Mouse (Mus musculus) induced T-regulatory cell, adult 2 months (primary cell): ENCODE results near the gene Dcp1b.
"Not testable (repeated sequence)": the region's sequence is repeated elsewhere in the genome, so short reads cannot be mapped to it uniquely, and the experiment has no call there.

Experiments
- DNase-seq: peaks from one replicate; pipeline ENCODE4 v3.0.0-alpha.2; 2012; ENCODE audit warnings: low read depth

Gene Dcp1b

DNA sequence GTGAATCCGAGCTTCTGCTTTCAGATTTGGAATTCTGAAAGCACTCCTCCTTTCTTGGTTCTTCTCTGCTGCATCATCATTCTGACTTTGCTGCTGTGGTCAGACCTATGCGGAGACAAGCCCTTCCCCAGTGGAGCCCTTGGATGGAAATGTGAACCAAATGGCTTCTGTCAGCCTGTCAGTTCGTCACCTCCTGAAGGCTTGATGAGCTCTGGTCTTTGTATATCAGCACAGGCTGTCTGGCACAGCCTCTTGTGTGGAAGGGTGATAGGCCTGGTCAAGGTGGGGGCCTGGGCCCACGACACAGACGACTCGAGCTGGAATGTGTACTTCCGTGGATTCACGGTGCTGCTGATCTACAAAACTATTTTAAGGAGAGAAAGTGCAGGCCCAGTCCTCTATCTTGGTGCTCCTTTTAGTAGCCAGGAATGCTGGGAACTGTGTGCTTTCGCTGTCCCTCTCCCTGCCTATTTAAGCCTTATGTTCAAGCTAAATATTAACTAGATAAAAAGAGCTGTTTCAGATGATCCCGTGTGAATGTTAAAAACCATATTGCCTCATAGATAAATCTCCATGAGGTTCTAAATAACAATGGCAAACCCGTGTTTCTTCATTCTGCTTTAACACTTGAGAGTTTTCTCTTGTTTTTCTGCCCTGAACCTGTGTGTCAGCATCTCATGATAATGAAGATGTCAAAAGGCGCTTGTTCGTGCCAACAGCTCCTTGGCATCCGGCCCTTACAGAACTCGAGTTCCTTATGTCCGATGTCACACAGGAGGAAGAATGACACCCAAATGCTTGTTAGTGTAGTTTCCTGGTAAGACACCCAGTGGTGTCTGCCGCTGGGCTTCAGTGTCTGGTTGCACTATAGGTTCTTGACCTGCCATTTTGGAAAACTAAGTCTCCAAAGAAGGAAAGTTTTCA is 21.6 kb downstream of the Dcp1b start, which contains the start of gene Cacna1c:
TSS of gene Cacna1c (minus strand) at position 37 of the 924 bp plus-strand sequence.
- no peak for DNase-seq

DNA sequence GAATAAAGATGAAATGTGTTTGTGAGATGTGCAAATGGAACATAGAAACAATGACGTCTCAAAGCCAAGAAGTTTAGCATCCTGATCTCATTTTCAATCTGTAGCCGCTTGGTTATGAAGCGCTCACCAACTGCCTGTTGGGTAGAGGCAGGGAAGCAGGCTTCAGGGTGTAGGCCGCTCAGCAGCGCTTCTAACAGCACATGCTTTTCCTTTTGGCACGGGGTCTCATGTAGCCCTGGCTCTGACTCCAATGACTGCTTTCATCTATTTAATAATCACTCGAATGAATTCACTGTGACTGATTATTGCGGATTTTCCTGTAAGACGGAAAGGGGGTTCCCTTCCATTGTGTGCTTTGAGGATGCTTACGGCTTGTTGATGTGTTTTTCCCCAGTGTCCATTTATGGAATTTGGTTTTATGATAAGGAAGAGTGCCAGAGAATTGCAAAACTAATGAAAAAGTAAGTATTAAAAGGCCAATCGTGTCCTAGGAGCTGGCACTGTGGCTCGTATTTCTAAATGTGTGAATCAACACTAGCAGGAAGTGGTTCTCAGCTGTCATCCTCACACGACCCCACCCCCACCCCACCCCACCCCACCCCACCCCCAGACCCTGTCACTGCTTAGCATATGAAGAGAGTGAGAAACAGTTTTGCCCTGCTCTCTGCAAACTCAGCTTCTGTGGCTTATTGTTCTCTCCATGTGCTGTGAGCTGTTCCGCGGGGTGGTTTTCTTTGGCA is 23.7 kb downstream of the Dcp1b start:
- DNase-seq: peak; percentile 47

DNA sequence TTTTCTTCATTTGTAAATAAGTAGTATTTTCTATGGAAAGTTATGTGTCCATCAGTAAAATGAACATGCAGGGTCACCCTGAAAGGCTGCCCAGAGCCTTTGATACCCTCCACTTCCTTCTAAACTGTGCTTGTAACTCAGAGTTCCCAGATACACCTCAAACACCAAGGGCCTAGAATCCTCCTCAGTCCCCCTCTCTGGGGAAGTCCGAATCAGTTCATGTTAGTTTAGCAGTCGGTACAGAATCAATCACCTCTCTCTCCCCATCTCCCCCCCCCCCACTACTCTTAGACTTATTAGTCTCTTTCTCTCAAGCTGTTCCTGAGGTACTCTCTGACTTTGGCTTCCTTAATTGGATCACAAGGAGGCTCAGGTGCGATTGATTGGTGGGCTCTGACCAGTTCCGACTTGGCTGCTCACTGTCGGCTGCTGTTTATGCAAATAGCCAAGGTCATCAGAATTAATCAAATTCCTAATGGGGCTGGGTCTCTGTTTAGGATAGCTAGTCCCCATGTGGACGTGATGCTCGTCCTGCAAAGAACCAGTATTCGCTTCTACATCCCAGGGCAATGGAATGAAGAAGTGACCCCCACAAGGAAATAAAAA is 24.3 kb downstream of the Dcp1b start:
- no peak for DNase-seq

DNA sequence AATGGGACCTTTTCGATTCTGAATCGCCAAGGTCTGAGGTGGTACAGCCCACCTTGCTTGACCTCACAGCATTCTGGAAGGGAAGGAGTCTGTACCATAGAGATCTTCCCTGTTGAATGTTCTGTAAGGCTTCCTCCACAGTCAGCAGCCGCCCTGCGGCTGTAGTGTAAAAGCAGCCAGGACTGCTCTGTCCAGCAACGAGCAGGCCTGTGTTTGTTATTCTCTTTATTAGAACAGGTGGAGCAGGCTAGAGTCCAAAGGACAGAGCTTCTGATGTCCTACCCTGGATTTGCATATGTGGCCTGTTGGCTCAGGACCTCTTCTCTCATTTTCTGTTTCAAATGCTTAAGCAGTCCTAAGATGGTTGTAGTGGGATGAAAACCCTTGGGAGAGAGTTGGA is 25.3 kb downstream of the Dcp1b start:
- DNase-seq: no peak

DNA sequence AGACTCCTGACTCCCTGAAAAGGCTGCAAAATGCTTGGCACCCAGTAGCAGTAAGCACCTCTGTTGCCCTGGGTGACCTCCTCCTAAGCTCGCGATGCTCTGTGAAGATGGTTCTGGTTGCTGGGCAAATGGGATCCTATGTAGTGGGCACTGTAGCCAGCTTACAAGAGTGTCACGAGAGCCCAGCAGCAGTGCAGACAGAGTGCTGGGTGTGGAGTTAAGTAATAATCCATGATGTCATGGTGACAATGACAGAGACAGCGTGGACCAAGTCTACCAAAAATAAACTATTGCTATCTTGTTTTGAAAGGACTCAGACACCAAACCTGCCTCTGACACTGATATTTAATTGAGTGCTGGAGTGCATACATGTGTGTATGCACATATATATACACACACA is 26.5 kb downstream of the Dcp1b start:
- DNase-seq: no peak

DNA sequence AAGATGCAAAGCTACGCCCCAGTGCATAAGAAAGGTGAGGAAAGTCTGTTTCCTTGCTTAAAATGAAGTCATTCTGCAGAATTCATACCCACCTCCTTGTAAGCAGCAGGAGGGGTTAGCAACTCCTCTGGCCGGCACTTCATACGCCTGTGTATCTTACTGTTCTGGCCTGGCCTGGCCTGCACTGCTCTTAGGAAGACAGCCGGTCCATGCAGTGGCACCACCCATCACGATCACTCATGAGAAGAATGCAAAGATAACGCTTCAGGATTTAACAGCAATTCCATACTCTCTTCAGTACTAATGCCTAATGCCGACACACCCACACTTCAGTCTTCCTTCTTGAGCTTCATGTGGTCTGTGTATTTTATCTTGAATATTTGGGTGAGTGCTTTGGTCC is 29.2 kb downstream of the Dcp1b start:
- no peak for DNase-seq

DNA sequence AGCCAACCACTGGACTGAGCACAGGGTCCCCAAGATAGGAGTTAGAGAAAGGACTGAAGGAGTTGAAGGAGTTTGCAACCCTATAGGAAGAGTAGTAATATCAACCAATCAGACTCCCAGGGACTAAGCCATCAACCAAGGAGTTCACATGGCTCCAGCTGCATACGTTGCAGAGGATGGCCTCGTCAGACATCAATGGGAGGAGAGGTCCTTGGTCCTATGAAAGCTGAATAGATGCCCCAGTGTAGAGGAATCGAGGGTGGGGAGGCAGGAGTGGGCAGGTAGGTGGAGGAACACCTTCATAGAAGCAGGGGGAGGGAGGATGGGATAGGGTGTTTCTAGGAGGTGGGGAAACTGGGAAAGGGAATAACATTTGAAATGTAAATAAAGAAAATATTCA is 29.9 kb downstream of the Dcp1b start:
- no peak for DNase-seq

DNA sequence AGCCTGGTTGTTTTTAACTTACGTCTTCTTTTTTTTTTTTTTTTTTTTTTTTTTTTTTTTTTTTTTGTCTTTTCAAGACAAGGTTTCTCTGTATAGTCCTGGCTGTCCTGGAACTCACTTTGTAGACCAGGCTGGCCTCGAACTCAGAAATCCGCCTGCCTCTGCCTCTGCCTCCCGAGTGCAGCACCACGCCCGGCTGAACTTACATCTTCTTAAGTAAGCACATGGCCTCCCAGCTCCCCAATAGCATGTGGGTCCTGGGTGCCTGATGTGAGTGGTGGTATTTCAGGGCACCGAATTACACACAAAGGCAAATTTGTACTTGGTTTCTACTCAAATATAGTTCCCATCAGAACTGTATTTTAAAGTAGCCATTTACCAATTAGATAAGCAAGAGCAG is 31.0 kb downstream of the Dcp1b start:
- DNase-seq: not testable (repeated sequence)

DNA sequence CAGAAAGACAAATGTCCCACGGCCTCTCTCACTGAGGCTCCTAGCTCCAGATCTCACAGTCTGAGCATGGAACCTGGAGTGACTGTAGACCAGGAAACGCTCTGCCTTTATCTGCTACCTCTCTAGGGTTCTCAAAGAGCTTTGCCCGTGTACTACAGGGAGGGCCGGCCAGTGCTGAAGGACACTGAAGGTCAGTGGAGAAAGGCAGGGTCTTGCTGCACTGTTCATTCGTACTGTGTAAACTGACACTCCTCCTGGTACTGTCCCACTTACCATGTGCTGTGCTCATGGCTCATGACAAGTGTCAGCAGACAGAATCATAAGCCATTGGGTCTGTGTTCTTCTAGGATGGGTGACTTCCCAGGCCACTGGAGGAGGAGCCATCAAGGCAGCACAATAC is 38.3 kb downstream of the Dcp1b start:
- no peak for DNase-seq

DNA sequence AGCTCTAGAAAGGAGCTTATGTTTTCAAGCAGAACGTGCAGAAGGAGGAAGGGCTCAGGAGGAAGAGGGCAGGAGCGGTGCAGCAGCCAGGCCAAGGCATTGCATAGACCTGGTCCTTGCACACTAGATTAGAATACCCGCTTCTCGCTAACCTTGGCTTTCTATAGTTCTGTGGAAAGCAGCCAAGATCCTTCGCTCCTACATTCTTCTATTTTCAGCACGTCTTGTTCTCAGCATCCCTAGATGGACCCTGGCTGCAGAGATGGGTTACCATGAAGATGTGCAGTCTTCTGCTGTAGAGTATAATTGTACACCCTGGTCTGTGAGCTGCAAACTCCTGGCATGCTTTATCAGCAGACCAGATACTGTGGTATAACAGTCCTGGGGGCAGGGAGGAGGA is 39.1 kb downstream of the Dcp1b start:
- no peak for DNase-seq

DNA sequence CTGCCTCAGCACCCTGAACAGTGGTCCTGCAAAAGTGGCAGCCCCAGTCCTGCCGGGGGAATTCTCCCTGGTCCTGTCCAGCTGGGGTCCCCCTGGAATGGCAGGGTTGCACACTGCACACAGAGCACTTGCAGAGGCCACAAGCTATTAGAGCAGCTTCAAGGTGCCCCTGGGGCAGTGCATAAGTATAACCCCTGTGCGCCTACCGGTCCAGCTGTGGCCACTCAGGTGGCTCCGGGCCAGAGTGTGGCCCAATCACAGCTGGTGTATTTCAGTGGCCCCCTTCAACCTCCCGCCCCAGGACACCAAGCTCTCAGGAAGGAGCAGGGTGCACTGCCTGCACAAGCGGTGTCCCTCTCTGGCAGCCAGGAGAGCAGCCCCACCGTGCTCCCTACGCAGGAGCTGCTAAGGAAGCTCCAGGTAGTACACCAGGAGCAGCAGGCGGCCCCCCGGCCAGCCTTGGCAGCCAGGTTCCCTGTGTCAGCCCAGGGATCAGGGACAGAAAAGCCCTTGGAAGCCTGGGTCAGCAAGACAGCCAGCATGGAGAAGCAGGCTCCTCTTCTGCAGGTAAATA is 40.1 kb downstream of the Dcp1b start:
- no peak for DNase-seq

DNA sequence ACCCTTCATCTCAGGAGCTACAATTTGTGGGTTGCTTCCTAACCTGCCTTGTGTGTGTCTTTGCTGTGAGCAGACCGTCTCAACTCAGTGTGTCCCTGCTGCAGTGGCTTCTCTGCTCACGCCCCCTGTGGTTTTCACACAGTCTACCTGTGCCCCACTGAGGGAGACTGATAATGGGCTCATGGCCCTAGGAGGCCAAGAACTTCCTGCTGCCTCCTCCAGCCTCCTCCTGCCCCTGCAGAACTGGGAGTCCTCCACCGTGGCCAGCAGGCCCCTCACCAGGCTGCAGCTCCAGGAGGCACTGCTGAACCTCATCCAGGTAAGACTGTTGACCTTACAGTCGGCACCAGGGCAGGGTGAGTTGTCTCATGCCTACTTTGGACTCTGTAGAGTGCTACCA is 42.6 kb downstream of the Dcp1b start:
- DNase-seq: no peak

DNA sequence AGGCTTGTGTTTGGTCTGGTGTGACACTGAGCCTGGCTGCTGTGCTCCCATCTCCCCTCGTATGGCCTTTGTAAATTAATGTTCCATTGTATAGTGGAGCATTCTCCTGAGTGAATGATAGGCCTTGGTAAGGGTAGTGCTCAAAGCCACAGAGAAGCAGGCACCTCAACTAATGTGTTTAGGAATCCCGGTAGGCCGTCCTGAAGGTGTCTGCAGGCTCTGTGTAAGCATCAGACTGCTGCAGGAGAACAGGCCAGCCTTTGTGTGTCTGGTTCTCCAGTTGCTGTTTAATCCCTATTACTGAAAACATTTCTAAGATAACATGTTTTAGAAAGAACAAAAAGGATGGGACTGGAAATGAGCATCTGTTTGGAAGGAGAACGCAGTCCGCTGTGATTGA is 43.5 kb downstream of the Dcp1b start:
- no peak for DNase-seq

DNA sequence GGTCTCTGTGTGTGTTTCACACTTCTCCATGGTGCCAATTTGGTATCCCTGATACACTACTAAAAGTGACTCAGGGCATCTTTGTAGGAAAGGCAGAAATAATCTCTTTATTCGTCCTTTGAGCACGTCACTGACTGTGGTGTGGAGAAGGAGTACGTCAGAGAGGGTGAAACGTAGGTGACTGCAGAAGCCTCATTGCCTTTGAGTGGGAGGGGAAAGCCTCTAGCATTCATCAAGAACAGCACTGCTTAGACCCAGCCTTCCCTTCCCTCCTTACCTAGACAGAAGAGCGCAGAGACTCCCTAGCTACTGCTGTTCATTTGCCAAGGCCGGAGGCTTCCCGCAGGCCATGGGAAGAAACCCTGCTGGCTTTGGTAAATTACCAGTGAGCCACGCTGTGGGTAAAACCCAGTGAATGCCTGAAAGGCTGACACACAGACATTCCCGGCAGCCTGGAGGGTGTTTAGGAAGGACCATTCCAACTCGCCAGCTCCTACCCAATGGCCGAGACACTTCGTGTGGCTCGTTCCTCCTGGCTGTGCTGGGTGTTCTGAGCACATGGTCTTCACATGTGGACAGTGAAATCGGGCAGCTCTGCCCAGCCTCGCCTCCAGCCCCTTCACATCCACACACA is 44.3 kb downstream of the Dcp1b start:
- no peak for DNase-seq

DNA sequence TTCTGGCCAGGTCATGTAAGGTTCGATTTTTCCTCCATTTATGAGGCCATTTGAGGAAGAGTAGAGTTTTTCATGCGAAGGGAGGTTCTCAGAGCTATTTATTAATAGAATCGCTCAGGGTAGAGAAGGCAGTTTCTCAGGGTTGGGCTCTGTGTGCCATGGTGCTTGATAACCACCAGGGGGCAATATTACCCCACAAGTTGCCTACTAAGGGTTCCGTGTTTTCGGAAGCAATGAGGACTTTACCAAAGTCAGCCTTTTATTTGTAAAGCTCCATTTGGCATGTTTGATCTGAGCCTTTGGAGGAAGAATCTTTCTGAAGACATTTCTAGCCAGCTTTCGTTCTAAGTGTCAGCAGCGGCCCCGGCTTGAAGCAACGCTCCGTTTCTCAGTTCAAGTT is 45.2 kb downstream of the Dcp1b start:
- DNase-seq: peak; percentile 73

DNA sequence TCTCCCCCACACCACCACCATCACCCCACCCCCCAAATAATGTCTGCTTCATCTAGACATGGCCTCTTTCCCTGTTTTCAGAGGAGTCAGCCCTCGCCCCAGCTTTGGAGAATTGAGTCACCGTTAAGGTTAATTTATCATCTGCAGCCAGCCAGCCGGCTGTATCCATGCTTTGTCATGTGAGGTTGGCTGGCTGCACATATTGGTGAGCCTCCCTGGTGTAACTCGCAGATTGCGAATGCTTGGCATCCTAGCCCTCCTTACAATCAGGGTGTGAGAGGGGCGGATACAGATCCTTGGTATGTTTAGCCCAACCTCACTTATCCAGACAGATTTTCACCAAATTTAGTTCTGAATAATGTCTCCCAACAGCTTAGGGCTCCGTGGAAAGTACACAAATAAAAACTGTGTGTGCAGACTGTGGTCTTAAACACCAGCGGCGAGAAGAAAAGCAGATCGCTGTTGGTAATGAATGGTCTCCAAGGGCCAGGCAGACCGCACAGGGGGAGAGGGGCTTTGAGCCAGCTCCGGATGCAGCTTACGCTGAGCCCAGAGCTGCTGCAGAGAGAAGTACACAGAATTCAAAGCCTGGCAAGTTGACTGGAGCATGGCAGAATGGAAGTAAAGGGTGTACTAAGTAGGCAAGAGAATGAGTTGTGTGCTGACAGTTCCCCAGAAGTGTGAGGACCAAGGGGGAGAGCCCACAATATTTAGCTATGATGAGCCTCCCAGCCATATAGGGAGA is 49.6 kb downstream of the Dcp1b start:
- DNase-seq: no peak

DNA sequence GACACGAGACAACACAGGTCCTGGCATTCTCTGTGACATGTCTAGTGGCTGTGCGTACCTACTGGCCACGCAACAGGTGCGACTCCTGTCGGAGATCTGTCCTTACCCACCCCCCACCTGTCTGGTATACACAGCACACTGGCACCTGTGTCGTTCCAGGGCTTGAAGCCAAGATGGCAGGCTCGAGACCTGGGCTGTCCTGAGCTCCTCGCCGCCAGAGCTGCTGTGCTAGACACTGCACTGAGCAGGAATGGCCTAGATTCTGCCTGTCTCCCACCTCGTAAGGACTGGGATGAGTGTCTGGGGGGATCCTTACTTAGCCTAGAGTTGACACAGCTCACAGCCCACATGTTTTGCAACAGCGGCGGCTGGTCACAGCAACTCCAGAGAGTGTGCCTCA is 50.2 kb downstream of the Dcp1b start:
- DNase-seq: no peak

DNA sequence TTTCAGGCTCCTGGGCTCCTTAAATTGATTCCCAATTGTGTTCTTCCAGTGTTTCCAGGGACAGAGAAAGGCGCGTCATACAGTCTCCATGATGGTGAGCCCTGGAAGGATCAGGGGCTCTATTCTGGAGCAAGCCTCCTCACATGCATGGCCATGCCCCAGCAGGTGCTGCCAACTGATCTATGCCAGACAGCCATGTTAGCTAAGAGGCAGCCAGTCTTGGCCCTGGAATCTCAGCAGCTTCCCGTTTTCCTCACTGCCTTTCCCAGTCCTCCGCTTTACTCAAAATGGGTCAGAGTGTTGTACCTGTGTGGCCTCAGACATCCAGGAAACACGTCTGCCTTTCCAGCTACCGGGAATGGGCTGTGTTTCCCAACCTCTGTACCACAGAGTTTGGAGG is 50.7 kb downstream of the Dcp1b start:
- DNase-seq: no peak

DNA sequence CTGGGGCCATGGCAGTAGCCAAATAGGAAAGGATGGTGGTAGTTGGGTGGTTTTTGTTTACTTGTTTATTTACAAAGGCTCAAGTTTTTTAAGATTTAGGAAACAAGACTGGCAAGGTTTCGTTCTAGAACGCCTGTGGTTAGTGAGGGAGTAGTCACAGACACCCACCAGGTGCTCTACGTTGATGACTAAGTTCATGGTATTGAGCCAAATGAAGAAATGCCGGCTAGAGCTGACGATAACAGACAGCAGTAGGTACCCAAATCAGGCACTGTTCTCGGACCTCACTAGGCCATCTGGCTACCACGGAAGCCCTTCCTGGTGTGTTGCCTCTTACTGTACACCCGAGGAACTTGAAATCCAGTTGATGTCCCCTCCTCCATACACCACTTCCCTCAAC is 51.9 kb downstream of the Dcp1b start:
- DNase-seq: no peak

DNA sequence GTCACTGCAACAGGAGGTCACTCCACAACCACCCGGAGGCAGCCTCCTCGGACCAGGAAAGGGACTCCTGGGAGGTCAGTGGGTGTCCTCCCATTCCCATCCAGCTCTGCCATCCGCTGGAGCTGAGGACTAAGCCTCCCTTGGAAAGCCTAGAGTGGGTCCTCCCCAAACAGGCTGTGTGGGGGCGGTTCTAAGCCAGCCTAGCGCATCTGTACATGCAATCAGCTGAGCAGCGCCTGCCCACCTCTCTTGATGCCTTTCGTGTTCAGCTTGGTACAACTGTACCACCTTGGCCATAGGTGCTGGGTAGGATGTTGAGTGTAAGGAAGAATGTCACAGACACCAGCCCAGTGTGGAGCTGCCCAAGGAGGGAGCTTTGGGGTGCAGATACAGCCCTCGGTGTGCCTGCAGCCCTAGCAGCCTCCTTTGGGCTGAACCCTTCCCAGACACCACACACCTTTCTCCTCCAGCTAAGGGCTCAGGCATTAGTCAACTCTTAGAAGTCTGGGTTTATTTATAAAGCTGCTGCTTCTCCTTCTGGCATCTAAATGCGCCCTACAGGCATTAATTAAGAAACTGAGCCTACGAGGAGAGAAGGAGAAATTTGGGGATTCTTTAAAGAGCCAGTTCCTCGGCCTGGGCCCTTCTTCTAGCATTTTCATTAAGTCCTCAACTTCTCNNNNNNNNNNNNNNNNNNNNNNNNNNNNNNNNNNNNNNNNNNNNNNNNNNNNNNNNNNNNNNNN is 54.0 kb downstream of the Dcp1b start:
- DNase-seq: no peak

DNA sequence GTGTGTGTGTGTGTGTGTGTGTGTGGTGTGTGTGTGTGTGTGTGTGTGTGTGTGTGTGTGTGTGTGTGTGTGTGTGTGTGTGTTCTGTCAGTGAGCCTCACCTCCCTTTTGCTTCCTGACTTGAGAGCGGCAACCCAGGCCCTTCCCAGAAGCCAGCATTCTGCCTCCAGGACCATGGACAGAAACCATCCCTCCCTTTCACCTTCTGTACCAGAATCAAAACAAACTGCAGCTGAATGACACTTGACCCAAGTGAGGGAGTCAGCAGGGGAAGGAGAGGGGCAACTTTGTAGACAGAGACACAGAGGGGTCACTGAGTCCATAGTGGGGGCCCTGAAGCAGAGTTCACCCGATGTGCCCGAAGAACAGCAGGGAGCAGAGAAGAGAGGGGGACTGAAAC is 58.0 kb downstream of the Dcp1b start:
- no peak for DNase-seq
